Mouse (Mus musculus): Measurements from ENCODE around the gene Ktn1. TPM values are rescaled to one million over a fixed set of nuclear protein-coding genes. Genes with fewer than 3 reads are reported as not detected.

Ktn1 gene
- polyA plus RNA-seq, 1 experiment from 2014 or later, result 102 TPM

DNA sequence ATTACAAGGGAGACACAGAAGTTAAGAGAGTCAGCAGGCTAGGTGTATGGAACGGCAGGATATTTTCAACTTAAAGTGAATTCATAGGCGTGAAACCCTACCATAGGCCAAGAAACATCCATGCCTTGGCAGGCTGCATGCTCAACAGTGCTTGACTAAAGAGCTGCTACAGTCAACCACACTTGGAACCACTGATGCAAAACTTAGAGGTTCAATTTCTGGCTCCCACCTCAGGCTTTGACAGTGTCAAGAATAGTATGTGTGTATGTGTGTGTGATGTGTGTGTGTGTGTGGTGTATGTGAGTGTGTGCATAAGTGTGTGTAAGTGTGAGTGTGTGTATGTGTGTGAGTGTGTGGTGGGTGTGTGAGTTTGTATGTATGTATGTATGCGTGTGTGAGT, 127.3 kb downstream of the Ktn1 start:
- H3K36me3 ChIP-seq (replicated peaks), result no peaks in the 10 kb centered on the region
- no peaks in the 10 kb centered on the region for H3K4me1 ChIP-seq
- ATAC-seq (ENCODE audit: low FRiP score), result no peak
- no peak overlapping the region for H3K9ac ChIP-seq
- H3K4me2 ChIP-seq, result no peak overlapping the region
- 87% methylated on average over 3 of the region's 3 CpGs for WGBS
- H3K27me3 ChIP-seq, result no peaks in the 10 kb centered on the region
- H3K9me3 ChIP-seq, result no peaks in the 10 kb centered on the region
- H3K4me3 ChIP-seq (replicated peaks), result no peak overlapping the region
- H3K27ac ChIP-seq, result no peak overlapping the region

DNA sequence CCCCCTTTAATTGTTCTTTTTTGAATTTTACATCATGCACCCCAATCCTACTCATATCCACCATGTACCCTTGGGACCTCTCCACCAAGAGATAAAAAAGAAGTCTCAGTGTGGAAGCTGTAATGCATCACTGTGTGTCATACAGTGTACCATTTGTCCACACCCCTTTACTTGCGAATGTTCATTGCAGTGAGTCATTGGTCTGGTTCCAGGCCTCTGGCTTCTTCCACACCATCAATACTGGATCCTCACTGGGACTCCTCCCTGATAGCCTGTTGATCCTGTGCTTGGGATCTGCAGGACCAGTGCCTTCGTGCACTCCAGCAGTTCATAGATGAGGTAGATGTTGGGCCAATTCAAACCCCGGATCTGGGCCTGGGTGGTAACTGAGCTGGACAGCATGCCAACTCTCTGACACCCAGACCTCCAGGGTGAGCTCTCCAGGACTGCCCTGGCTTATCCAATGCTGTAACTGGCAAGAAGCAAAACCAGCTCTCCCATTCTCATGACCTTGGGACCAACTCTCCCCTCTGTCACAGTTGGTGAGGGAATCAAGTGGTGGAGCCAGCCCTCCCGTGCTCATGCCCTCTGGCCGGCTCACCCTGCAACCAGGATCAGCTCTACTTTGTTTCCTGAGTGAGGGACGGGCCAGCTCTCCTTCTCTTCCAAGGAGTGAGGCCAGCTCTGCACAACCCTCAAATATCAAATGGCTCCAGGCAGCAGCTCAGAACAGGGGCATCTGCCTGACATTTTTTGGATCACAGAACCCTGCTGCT, 128.2 kb downstream of the Ktn1 start:
- WGBS, result 84% methylated on average over 6 of the region's 6 CpGs
- Histone ChIP-seq H3K36me3 (replicated peaks) (no peaks in the 10 kb centered on the region), H3K9me3 (no peaks in the 10 kb centered on the region), H3K4me3 (replicated peaks) (no peak overlapping the region), H3K4me1 (no peaks in the 10 kb centered on the region), H3K9ac (no peak overlapping the region), H3K4me2 (no peak overlapping the region), H3K27me3 (no peaks in the 10 kb centered on the region), H3K27ac (no peak overlapping the region)
- no peak for ATAC-seq (ENCODE audit: low FRiP score)

DNA sequence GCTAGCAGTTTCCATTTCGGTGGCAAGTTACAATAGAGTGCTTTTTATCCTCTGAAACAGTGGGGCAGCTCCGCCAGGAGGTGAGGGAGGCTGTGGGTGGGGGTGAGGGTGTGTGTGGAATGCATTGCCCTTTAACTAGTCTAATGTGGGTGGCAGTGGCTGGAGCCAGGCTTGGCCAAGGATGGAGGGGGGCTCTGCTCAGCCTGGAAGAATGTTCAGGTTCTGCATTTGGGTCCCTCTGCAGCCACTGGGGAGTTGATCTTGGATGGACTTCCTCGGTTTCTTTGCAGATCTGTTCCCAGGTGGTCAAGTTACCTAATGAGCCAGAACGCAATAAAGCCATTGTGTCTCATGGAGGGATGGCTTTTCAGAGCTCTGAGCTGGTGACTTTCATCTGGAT, 137.9 kb downstream of the Ktn1 start:
- 7% methylated on average over 4 of the region's 4 CpGs for WGBS
- Histone ChIP-seq H3K9ac (no peak overlapping the region), H3K9me3 (no peaks in the 10 kb centered on the region), H3K36me3 (replicated peaks) (no peaks in the 10 kb centered on the region), H3K27ac (no peak overlapping the region), H3K4me2 (no peak overlapping the region), H3K27me3 (no peaks in the 10 kb centered on the region), H3K4me3 (replicated peaks) (no peak overlapping the region), H3K4me1 (peaks cover 9% of the 10 kb centered on the region)
- no peak for ATAC-seq (ENCODE audit: low FRiP score)

Other genes with a start within 250 kb of the Ktn1 start
- 63.1 and 63.6 TPM in 2 replicates for gene Dlgap5, start 230.0 kb upstream of the Ktn1 start, polyA plus RNA-seq (2016; fragmentation: Nextera tagmentation; extraction: Ambion mirVana)
- 22.1 and 22.8 TPM in 2 replicates for gene Fbxo34, start 198.0 kb upstream of the Ktn1 start, polyA plus RNA-seq (2016; fragmentation: Nextera tagmentation; extraction: Ambion mirVana)
- gene Atg14, start 77.8 kb upstream of the Ktn1 start, polyA plus RNA-seq (2016; fragmentation: Nextera tagmentation; extraction: Ambion mirVana), result 18.8 and 20.9 TPM in 2 replicates

All from forebrain, embryonic 12.5 days (tissue).